Mouse (Mus musculus) intestine, embryonic 16.5 days (tissue): Measurements from ENCODE around the gene Srr. TPM values are rescaled to one million over a fixed set of nuclear protein-coding genes. Genes with fewer than 3 reads are reported as not detected.
A peak's percentile ranks its signal among the peaks of the same experiment; 100 is the strongest.

Source experiments
- ATAC-seq: fragments of 200-750 bp; cut with Nextera tagmentation; 2 replicates; pipeline ENCODE4 v1.8.0; 2017; ENCODE audit warnings: moderate TSS enrichment, moderate library complexity
- H3K27ac ChIP-seq: fragments of 300-500 bp; sonication (generic); 2 replicates; pipeline ENCODE4 v1.5.1; 2014; ENCODE audit warnings: mild to moderate bottlenecking, low read length
- H3K27me3 ChIP-seq: fragments of 300-500 bp; sonication (generic); replicated peaks from 2 replicates; pipeline ENCODE4 v1.6.1; 2014; ENCODE audit warnings: low read length, control low read depth, mixed read lengths; ENCODE audit not compliant: control insufficient read depth, insufficient read depth
- H3K36me3 ChIP-seq: fragments of 300-500 bp; sonication (generic); 2 replicates; pipeline ENCODE4 v1.6.1; 2014; ENCODE audit warnings: low read length, control low read depth; ENCODE audit not compliant: control insufficient read depth, insufficient read depth
- H3K4me1 ChIP-seq: fragments of 300-500 bp; sonication (generic); 2 replicates; pipeline ENCODE4 v1.6.1; 2014; ENCODE audit warnings: low read length, control low read depth, mixed read lengths; ENCODE audit not compliant: control insufficient read depth, insufficient read depth
- H3K4me2 ChIP-seq: fragments of 300-500 bp; sonication (generic); 2 replicates; pipeline ENCODE4 v1.6.1; 2014; ENCODE audit warnings: low read depth, low read length, control low read depth
- H3K4me3 ChIP-seq: fragments of 300-500 bp; sonication (generic); 2 replicates; pipeline ENCODE4 v1.5.1; 2014; ENCODE audit warnings: mild to moderate bottlenecking, low read length
- H3K9ac ChIP-seq: fragments of 300-500 bp; sonication (generic); 2 replicates; pipeline ENCODE4 v1.6.1; 2014; ENCODE audit warnings: low read depth, low read length
- H3K9me3 ChIP-seq: fragments of 300-500 bp; sonication (generic); 2 replicates; pipeline ENCODE4 v1.6.1; 2016; ENCODE audit warnings: low read length, control low read depth; ENCODE audit not compliant: control insufficient read depth
- WGBS: fragments of 180-500 bp; shearing (Covaris S2); extraction: QIAGEN DNeasy Blood & Tissue Kit; methylation state at CpG from one replicate; pipeline ENCODE4 v1.1.7; 2014; 5-methylcytosine and 5-hydroxymethylcytosine counted together
- polyA plus RNA-seq: library from polyadenylated mRNA; unstranded; fragments of >200 nt; fragmentation: Nextera tagmentation; extraction: Ambion mirVana; gene quantifications from 2 replicates; pipeline ENCODE4 v1.2.1, GENCODE M21; 2015

Srr gene
- polyA plus RNA-seq, 1 experiment from 2014 or later: 18.0 TPM

DNA sequence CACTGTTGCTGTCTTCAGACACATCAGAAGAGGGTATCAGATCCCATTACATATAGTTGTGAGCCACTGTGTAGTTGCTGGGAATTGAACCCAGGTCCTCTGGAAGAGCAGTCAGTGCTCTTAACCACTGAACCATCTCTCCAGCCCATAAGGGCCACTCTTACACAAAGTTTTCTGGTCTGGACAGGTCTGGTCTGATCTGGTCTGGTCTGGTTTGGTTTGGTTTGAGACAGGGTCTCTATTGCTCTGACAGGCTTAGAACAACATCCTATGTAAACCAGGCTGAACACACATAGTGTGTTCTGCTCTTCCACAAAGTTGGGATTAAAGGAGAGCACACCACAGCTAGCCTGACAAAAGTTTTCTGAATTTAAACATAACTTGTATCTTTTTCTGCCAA lies 30.3 kb upstream of the Srr start:
- Histone ChIP-seq H3K9ac (no peak overlapping the region), H3K9me3 (no peaks in the 10 kb centered on the region), H3K4me3 (no peak overlapping the region), H3K4me2 (no peak overlapping the region), H3K27ac (no peak overlapping the region), H3K36me3 (no peaks in the 10 kb centered on the region), H3K4me1 (0 out of 2 replicates have a peak, but pooled peaks cover 3% of the 10 kb centered on the region), H3K27me3 (no peaks in the 10 kb centered on the region)
- ATAC-seq: no peak

DNA sequence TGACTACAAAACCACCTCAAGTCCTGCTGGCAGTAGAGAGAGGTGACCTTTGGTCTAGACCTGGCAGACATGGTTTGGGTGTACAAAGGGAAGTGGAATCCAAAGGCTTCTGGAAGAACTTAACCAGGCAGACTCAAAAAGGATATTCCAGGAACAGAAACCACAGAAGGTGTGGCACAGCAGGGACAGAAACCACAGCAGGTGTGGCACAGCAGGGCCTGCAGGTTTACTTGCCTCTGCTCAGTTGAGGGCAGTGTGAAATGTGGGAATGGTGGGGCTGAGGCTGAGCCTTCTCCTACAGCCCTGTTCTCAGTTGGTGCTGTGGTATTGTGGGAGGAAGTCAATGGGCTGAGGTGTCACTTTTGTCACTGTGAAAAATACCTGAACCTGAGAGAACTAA lies 29.2 kb upstream of the Srr start:
- Histone ChIP-seq H3K4me3 (no peak overlapping the region), H3K4me2 (no peak overlapping the region), H3K9ac (no peak overlapping the region), H3K9me3 (no peaks in the 10 kb centered on the region), H3K4me1 (0 out of 2 replicates have a peak, but pooled peaks cover 3% of the 10 kb centered on the region), H3K27ac (peak overlapping the region; percentile 91), H3K27me3 (no peaks in the 10 kb centered on the region), H3K36me3 (no peaks in the 10 kb centered on the region)
- ATAC-seq: peak; percentile 92

DNA sequence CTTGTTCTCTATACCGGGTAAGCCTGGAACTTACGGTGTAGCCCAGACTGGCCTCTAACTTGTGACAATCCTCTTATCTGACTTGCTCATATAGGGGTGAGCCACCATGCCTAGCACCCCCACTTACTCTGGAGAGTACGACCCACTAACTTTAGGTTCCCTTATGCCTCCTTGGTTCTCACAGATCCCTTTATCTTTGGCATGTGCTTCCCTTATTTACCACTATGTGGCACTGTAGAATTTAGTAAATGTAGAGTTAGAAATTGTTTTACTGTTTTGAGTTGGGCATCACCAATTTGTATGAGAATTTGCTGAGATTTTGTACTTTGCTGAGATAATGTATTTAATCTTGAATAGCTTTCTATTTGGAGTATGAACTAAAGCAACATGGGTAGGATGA lies 20.6 kb upstream of the Srr start:
- Histone ChIP-seq H3K27me3 (no peaks in the 10 kb centered on the region), H3K9ac (no peak overlapping the region), H3K27ac (no peak overlapping the region), H3K4me3 (no peak overlapping the region), H3K4me2 (no peak overlapping the region), H3K36me3 (0 out of 2 replicates have a peak, but pooled peaks cover 3% of the 10 kb centered on the region), H3K9me3 (no peaks in the 10 kb centered on the region), H3K4me1 (no peaks in the 10 kb centered on the region)
- WGBS: 73% methylated on average over 3 of the region's 3 CpGs
- ATAC-seq: no peak

DNA sequence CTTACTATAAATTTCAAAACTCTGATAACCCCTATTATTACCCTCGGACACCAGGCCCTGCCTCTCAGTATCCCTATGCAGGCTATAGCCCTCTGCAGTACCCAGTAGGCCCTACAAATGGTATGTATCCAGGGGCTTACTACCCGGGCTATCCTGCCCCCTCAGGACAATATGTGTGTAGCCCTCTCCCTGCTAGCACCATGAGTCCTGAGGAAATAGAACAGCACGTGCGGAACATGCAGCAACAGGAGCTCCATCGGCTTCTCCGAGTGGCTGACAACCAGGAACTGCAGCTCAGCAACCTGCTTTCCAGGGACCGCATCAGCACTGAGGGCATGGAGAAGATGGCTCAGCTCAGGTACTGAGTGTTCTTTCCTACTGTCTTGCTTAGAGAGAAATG lies 4.6 kb upstream of the Srr start:
- peaks cover 9% of the 10 kb centered on the region for H3K4me1 ChIP-seq
- H3K27me3 ChIP-seq: no peaks in the 10 kb centered on the region
- H3K4me2 ChIP-seq: no peak overlapping the region
- no peak overlapping the region for H3K27ac ChIP-seq
- no peak overlapping the region for H3K4me3 ChIP-seq
- H3K9ac ChIP-seq: no peak overlapping the region
- 0 out of 2 replicates have a peak, but pooled peaks cover 3% of the 10 kb centered on the region for H3K36me3 ChIP-seq
- 91% methylated on average over 7 of the region's 7 CpGs for WGBS
- no peaks in the 10 kb centered on the region for H3K9me3 ChIP-seq
- no peak for ATAC-seq

DNA sequence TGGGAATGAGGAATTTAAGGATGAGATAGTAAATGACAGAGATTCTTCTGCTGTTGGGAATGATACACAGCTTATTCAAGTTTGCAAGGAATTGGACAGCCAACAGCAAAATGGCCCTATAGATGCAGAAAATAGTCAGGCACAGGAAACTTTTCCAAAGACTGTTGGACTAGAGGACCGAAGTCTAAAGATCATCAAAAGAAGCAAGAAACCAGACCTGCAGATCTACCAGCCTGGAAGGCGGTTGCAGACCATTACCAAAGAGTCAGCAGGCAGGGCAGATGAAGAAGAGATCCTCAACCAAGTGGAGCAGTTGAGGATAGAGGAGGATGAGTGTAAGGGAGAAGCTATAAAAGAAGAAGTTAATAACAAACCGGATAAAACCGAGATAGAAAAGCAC lies 3.4 kb upstream of the Srr start:
- Histone ChIP-seq H3K4me1 (peaks cover 15% of the 10 kb centered on the region), H3K4me2 (no peak overlapping the region), H3K27me3 (no peaks in the 10 kb centered on the region), H3K36me3 (0 out of 2 replicates have a peak, but pooled peaks cover 3% of the 10 kb centered on the region), H3K9ac (no peak overlapping the region), H3K27ac (no peak overlapping the region), H3K9me3 (no peaks in the 10 kb centered on the region), H3K4me3 (no peak overlapping the region)
- ATAC-seq: no peak
- WGBS: 80% methylated on average over 4 of the region's 4 CpGs

DNA sequence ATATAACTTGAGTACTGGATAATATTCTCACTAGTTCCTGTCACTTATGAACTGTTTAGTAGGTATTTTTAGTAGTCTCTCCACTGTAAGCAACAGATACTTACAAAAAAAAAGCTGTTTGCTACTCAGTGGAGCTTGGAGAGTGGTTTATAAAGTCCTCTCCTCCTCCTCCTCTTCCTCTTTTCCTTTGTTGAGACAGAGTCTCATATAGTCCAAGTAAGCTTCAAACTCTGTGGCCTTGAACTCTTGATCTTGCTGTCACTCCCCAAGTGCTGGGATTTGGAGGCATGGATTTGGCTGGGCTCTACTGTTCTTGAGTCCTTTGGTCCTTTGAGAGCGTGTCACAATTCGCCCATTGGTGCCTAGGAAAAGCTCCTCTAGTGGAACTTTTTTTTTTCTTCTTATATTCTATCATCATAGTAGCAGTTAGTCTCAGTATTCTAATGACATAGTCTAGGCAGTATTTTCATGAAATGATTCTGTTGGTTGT lies 1.5 kb upstream of the Srr start:
- Histone ChIP-seq H3K27ac (no peak overlapping the region), H3K36me3 (0 out of 2 replicates have a peak, but pooled peaks cover 3% of the 10 kb centered on the region), H3K9me3 (no peaks in the 10 kb centered on the region), H3K4me3 (no peak overlapping the region), H3K4me2 (peak overlapping the region; percentile 77; the same call in 1 of the 2 replicates), H3K9ac (no peak overlapping the region), H3K4me1 (peaks cover 15% of the 10 kb centered on the region), H3K27me3 (no peaks in the 10 kb centered on the region)
- ATAC-seq: no peak
- 93% methylated on average over 2 of the region's 2 CpGs for WGBS

DNA sequence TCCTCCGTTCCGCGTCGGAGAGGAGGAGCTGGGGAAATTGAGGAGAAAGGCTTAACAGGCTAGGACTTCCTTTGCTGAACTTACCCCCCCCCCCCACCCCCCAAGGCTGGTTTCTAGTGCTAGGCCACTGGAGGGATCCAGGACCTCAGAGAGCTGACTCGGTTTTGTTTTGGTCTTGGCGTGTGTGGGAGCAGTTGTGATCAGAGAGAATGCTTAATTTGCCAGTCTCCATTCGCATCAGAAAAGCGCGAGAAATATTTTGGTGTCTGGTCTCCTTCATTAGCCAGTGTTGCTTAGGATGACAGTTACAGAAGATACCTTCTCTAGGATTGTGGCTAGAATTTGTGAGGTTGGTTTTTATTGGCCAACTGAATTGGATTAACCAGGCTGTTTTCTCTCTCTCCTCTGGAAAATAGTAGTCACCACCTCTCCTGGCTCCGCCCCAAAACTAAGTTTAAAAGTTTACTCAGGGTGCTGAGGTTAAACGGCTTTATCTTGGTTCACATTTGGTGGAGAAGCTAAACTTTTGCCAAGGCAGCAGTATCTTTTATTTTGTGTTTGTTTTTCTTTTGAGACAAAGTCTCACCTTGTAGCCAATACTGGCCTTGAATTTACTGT lies 749 bp upstream of the Srr start:
- Histone ChIP-seq H3K36me3 (0 out of 2 replicates have a peak, but pooled peaks cover 3% of the 10 kb centered on the region), H3K9me3 (no peaks in the 10 kb centered on the region), H3K4me2 (peak overlapping the region; percentile 77), H3K27me3 (no peaks in the 10 kb centered on the region), H3K27ac (peak overlapping the region; percentile 98), H3K4me1 (peaks cover 15% of the 10 kb centered on the region), H3K9ac (peak overlapping the region; percentile 94), H3K4me3 (peak overlapping the region; percentile 77)
- 4% methylated on average over 11 of the region's 11 CpGs for WGBS
- ATAC-seq: no peak; the same call in 1 of the 2 replicates

DNA sequence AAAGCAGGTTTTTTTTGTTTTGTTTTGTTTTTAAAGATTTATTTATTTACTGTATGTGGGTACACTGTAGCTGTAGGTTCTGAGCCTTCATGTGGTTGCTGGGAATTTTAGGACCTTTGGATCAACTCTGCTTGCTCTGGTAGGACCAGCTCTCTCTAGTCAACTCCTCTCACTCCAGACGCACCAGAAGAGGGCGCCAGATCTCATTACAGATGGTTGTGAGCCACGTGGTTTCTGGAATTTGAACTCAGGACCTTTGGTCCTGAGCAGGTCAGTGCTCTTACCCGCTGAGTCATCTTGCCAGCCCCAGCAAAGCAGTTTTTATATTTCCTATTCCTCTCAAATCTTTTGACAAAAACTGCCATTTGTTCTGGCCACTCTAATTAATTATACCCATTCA lies 1.6 kb downstream of the Srr start:
- H3K4me3 ChIP-seq: no peak overlapping the region
- H3K4me1 ChIP-seq: peaks cover 15% of the 10 kb centered on the region
- H3K9ac ChIP-seq: no peak overlapping the region
- no peaks in the 10 kb centered on the region for H3K36me3 ChIP-seq
- H3K4me2 ChIP-seq: no peak overlapping the region
- H3K27me3 ChIP-seq: no peaks in the 10 kb centered on the region
- no peak for ATAC-seq
- H3K9me3 ChIP-seq: no peaks in the 10 kb centered on the region
- WGBS: 45% methylated on average over 4 of the region's 4 CpGs
- H3K27ac ChIP-seq: no peak overlapping the region

DNA sequence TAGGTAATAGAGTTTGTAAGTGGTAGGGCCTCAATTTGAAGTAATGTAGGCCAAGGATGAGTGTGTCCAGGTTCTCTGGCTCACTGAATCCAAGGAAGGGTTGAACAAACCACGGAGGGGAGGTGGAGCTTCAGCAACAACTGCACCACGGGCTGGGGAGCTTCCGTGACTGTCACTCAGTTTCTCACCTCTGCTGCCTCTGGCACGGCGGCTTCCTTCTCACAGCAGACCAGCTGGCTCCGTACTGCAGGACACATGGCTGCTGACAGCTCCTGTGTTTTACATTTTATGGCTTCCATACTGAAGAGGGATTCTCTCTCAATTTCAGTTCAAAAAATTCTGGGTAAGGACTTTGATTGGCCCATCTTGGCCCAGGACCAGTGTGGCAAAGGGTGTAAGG lies 6.5 kb downstream of the Srr start:
- Histone ChIP-seq H3K4me3 (no peak overlapping the region), H3K4me1 (no peaks in the 10 kb centered on the region), H3K9me3 (no peaks in the 10 kb centered on the region), H3K36me3 (no peaks in the 10 kb centered on the region; the same call in 1 of the 2 replicates), H3K4me2 (no peak overlapping the region), H3K9ac (no peak overlapping the region), H3K27me3 (no peaks in the 10 kb centered on the region), H3K27ac (no peak overlapping the region)
- WGBS: 62% methylated on average over 6 of the region's 6 CpGs
- ATAC-seq: no peak

DNA sequence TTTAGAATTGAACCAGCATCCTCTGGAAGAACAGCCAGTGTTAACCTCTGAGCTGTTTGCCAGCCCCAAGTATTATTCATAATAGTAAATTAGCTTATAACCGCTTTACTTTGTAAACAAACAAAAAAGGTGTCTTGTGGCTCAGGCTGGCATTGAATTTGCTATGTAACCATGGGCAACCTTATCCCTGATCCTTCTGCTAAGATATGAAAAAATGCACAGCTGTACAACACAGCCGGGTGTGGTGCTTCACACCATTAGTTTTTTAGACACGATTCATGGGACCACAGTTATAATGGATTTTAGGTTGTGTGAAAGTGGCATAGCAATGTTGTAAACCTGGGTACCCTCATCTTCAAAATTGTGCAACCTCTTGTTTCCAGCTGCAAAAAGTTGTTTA lies 13.3 kb downstream of the Srr start:
- H3K4me2 ChIP-seq: no peak overlapping the region
- no peaks in the 10 kb centered on the region for H3K27me3 ChIP-seq
- no peak overlapping the region for H3K9ac ChIP-seq
- no peak for ATAC-seq
- peaks cover 5% of the 10 kb centered on the region; the same call in 1 of the 2 replicates for H3K36me3 ChIP-seq
- WGBS: 81% methylated on average over 3 of the region's 3 CpGs
- H3K4me3 ChIP-seq: no peak overlapping the region
- no peaks in the 10 kb centered on the region for H3K9me3 ChIP-seq
- H3K27ac ChIP-seq: no peak overlapping the region
- H3K4me1 ChIP-seq: no peaks in the 10 kb centered on the region
